Mouse (Mus musculus) lung, postnatal 4 days (tissue): ENCODE results near the gene Hadha.

Source experiments
- DNase-seq, 2 experiments: peaks; one replicate each; pipeline ENCODE4 v3.0.0; 2021

Gene Hadha

GRCm38 (mm10) chr5:30154474-30155394 is at the start of gene Hadha, which contains the start of gene Hadhb:
TSS of gene Hadha (minus strand) at chr5:30155162.
TSS of gene Hadhb (plus strand) at chr5:30155248.
- peak; percentile 94 to 95 for DNase-seq

DNA sequence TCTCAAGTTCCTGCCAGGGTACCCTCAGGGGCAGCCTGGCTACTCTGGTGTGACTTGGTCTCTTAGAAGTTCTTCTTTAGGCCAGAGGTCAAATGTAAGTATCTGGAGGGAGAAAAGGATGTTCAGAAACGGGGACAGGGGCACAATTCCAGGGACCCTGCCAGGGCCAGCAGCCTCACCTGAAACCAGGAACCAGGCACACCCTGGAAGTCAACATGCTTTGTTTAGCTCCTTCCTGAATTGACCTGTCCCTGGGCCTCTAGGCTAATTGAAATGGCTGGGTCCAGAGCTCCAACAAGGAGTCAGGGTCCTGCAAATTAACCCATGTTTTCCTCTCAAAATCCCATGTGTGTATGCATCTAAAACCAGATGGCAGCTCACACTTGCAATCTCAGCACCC is 49.5 kb upstream of the Hadha start:
- no peak for DNase-seq

DNA sequence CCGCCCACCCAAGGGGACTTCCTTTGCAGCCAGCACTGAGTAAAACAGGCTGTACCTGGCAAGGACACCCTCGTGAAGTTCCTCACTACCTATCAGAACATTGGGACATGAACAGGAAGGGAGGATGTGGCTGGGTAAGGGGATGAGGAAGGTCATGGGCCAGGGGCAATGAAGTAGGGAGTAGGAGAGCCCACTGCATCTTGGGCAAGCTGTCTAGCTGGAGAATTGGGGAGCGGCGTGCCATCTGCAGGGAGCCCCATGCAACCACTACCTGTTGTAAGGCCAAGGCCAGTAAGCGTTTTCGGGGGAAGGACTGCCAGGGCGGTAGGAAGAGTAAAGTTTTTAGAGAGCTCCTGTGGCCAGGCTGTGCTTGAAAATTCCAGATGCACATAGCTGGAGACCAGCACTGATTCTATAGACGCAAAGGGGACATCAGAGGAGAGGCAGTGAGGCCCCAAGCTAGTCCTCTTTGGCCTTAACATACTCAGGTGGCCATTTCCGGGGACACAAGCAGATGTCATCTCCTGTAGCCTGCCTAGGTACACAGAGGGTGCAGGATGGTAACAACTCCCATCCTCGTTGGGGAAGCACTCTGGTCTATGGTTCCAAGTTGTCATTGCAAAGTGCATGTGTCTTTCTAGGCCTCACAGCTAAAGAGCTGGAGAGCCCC is 48.4 kb upstream of the Hadha start:
- DNase-seq, result no peak

- DNase-seq, result no peak
Observed at GRCm38 (mm10) chr5:30202221-30202620, 47.3 kb upstream of the Hadha start.

DNA sequence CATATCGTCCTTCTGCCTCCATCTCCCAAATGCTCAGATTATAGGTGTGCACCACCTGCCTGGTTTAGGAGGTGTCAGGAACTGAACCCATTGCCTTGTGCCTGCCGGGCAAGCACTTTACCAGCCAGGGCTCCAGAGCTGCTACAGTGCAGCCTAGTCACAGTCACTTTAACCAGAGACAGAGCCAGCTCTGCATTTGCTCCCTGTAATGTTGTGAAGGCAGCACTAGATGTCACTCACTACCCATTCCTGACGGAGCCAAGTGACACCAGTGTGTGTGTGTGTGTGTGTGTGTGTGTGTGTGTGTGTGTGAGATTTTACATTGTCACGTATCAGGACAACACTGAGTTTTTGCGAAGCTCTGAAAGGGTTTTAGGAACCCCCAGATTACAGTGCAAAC is 46.6 kb upstream of the Hadha start:
- DNase-seq, result peak; percentile 40 to 42

GRCm38 (mm10) chr5:30198257-30198656 is 43.3 kb upstream of the Hadha start:
- peak; percentile 13 to 37 for DNase-seq

- peak in 1 of 2 experiments; percentile 35 for DNase-seq
Observed at GRCm38 (mm10) chr5:30195340-30195739, 40.4 kb upstream of the Hadha start.

DNA sequence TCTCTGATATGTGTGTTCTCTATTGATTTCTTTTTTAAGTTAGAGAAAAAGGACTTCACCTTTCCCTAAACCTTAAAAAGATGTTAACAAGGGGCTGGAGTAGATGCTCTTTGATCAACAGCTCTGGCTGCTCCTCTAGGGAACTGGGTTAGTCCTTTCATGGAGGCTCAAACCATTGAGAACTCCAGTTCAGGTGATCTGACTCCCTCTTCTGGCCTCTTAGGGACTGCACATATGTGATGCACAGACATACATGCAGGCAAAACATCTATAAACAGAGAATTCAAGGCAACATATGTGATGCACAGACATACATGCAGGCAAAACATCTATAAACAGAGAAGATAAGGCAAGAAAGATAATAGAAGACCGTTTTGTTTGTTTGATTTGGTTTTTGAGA is 37.5 kb upstream of the Hadha start:
- no peak for DNase-seq

DNA sequence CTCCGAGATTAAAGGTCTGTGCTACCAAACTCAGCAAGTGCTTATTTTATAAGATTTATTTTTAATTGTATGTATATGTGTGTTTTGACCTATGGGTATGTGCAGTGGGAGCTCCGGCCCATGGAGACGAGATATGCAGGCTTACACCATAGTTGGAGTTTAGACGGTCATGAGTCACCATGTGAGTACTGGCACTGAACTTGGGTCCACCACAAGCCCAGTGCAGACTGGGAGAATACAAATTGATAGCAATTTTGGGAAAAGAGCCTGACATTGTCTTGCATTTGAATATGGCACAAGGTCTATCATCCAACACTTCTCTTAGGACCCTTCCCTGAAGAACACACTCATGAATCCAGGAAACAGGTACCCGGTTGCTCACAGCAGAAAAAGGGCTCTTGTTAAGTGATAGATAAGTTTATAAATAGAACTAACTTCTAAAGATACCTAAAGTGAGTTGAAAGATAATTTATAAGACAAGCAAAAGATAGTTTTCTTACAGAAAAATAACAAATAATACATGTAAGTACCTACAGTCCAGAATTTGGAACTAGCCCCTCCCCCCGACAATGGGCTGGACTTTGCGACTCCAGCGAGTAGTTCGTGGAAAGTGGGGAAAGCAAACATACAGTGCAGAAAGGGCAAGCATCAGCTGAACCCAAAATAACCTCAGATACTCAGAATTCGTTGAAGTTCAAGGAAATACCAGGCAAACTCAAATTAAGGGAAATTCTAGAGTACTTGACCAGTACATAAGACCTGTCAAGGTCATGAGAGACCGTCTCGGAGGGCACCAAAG is 32.9 kb upstream of the Hadha start:
- no peak for DNase-seq

DNA sequence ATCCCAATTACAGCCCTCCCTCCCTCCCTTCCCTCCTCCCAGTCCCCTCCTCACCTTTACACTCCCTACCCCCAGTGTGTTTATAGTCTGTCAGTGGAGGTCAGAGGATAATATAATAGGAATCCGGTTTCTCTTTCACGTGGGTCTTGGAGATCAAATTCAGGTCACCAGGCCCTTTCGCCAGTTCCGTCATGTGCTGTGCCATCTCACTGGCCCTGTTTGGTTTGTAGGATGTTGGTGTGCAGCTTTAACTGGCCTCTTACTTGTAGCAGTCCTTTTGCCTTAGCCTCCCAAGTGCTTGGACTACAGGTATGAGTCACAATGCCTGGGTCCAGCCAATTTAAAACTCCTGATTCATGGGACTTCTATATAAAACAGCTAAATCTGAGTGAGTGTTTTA is 20.8 kb upstream of the Hadha start:
- DNase-seq, result no peak

DNA sequence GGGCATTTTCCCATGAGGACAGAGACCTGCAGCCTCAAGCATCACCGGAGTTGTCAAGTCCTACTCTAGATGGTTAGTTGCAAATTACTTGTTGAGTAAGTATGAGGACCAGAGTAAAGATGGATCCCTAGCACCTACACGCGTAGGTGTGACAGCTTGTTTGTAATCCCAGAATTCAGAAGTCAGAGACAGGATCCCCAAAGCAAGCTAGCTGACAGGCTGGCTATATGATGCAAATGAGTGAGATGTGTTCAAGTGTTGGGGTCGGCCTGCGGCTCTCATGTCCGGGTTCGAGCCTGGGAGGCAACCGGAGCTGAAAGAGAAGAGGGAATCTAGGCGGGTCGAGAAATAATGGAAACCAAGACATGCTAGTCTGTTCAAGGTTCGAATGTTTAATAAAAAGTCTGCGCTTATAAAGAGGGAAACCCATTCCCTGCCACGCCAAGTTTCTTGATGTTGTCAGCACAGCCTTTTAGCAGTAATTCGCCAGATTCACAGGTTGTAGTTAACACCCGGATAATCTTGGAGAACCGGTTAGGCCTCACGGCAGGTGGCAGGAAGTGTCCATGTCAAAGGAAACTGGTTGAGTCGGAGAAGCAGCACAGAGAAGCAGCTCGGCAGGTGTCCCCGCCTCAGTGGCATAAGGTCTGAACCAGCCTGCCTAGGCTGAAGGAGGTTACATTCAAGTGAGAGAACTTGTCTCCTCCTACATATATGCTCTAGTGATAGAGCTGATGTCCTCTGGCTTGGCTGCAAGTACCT is 18.1 kb upstream of the Hadha start:
- DNase-seq, result no peak

- DNase-seq, result no peak
Observed at GRCm38 (mm10) chr5:30172115-30172514, 17.2 kb upstream of the Hadha start.

DNA sequence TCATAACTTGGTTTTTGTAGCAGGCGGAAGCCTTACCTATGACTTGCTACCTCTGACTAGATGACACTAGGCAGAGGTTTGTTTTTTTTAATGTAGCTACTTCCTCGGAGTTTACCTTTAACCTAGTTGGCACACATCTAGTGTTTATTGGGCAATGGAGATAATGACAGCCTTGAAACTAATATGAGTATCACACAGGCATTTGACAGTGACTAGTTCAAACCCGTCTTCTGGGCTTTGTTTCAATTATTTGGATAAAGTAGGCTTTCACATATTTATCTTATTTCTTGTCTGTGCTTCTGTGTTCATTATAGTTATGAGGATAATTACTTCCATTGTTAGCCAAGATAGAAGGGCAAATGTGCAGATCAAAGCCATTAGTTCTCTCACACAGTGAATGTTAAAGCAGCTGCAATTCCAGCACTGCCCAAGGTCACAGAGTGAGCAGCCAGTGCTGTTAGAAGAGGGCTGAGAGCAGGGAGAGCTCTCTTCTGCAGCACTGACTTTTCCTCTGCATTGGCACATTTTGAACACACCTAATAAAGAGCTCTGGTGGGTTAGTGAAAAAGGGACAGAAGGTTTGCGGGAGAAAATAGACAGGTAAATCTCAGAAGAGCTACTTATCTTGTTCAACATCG is 15.5 kb upstream of the Hadha start:
- DNase-seq, result no peak

DNA sequence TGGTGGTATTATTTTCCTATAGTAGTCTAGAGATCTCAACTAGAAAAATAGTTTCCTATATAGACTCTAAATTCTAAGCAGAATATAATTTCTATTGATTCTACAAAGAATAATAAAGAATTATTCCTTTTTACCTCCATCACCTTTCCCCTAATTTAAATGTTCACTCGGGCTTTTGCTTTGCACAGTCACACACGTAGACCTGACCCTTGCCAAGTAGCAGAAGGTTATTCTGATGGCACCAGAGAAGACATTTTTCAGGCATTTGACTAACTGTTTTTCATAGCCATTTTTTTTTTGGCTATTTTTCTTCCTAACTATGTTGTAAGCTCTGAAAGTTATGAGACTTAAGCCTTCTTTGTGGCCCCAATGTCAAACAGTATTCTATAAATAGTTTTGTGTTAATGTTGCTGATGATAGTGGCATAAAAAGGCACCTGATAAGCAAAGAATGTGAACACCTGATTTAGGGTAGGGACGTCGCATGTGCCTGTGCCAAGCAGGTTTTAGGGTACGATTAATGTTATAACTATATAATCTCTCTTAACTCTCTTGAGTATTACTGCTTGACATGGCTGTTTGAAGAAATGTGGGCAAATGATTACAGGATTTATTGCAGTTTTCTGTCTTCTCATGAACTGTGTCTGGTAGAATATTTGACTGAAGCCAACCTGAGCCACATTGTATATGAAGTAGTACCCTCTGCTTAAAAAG is 10.4 kb upstream of the Hadha start:
- no peak for DNase-seq

GRCm38 (mm10) chr5:30162339-30162738 is 7.4 kb upstream of the Hadha start:
- no peak for DNase-seq

DNA sequence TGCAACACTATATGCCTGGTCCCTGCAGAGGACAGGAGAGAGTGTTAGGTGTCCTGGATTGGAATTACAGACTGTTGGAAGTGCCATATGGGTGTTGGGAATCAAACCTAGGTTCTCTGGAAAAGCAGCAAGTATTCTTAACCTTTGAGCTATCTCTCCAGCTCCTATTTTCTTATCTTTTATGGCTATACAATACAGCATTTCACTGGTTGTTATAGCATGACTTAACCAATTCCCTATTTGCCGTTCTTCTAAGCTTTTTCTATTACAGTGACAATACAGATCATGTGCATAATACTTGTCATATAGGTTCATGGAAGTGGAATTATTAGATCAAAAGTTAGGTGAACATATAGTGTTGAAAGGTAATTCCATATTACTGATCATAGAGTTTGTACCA is 6.9 kb upstream of the Hadha start:
- no peak for DNase-seq

- DNase-seq, result no peak
Observed at GRCm38 (mm10) chr5:30159601-30160000, 4.6 kb upstream of the Hadha start.

GRCm38 (mm10) chr5:30155821-30156629 is 1.1 kb upstream of the Hadha start:
- DNase-seq, result no peak

GRCm38 (mm10) chr5:30155395-30155792 is 432 bp upstream of the Hadha start:
- no peak for DNase-seq

- DNase-seq, result no peak
Observed at GRCm38 (mm10) chr5:30154013-30154412, 949 bp downstream of the Hadha start.
